ENCODE assay signal across 23 mouse cellular contexts in the genomic region with DNA sequence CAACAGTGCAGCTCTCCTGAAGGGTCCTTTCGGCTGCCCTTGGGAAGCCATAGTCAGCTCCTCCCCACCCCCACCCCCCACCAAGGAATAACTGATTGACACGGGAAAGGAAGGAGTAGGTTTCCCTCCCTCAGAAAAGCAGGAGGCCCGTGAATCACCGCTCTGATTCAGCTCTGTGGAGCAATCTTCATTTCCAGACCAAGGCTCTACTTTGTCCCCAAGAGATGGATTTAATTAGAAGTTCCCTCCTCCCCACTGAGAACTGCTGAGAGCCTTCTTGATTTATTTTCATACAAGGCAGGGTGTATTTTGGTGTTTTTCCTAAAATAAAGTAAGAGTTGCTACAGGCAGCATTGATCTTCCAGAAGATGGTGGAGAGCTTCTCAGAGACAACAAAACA.
A peak's percentile ranks its signal among the peaks of the same experiment; 100 is the strongest.
DNase-seq lines count a peak whose midpoint lies in the region; ATAC-seq and TF ChIP-seq lines count a peak whose summit lies in the region.
"Had no signal": no experiment of that assay in that cellular context is flagged by ENCODE, and none has a peak within 500 bp of the region (broad histone marks: within the 10 kb centered on the region; RNA-seq: fewer than 3 reads in every experiment).

No protein-coding gene starts in this region.

- no peak overlapping the region for H3K4me2 ChIP-seq in embryonic facial prominence, embryonic 15.5 days (replicated peaks)
- H3K4me2 ChIP-seq: hindbrain, embryonic 12.5 days; liver, embryonic 12.5 days; lung, embryonic 14.5 days; neural tube, embryonic 12.5 days; stomach, embryonic 15.5 days had no signal

- 0 out of 2 replicates have a peak overlapping the region, but pooled peaks have one; percentile 32 for H3K27ac ChIP-seq in gastrocnemius, adult 2 months
- peak overlapping the region; percentile 63 for H3K27ac ChIP-seq in embryonic facial prominence, embryonic 15.5 days (replicated peaks)
- H3K27ac ChIP-seq: hindbrain, embryonic 12.5 days; layer of hippocampus, adult 2 months; liver, embryonic 12.5 days; midbrain, embryonic 10.5 days; neural tube, embryonic 12.5 days; stomach, embryonic 15.5 days had no signal

- intact Hi-C loops in gastrocnemius, adult 2 months (cut with DNase I), result loop anchor here (5.0 kb wide), 1 partner anchor 290 kb away; a partner anchor contains a TSS

- no peak for TF ChIP-seq CTCF in gastrocnemius, adult 2 months (IDR thresholded peaks at IDR 0.05)

- no peaks in the 10 kb centered on the region for H3K9me3 ChIP-seq in embryonic facial prominence, embryonic 15.5 days (replicated peaks)
- H3K9me3 ChIP-seq: liver, embryonic 12.5 days; stomach, embryonic 15.5 days had no signal

- no peaks in the 10 kb centered on the region for H3K27me3 ChIP-seq in embryonic facial prominence, embryonic 15.5 days
- H3K27me3 ChIP-seq: hindbrain, embryonic 12.5 days; liver, embryonic 12.5 days; neural tube, embryonic 12.5 days; Patski; stomach, embryonic 15.5 days had no signal

- ATAC-seq in embryonic facial prominence, embryonic 15.5 days (ENCODE audit: insufficient number of reproducible peaks, low FRiP score, low TSS enrichment, low read depth), result no peak
- ATAC-seq: forebrain, embryonic 14.5 days; inflammation-experienced regulatory T-cells, adult 6 months; liver, embryonic 12.5 days; Patski had no signal

- H3K9ac ChIP-seq in embryonic facial prominence, embryonic 15.5 days, result no peak overlapping the region
- H3K9ac ChIP-seq: hindbrain, embryonic 12.5 days; liver, embryonic 12.5 days; lung, embryonic 14.5 days; neural tube, embryonic 12.5 days; stomach, embryonic 15.5 days had no signal

- 49% methylated on average over 4 of the region's 4 CpGs for WGBS in embryonic facial prominence, embryonic 15.5 days

- no peak for DNase-seq in gastrocnemius, adult 2 months
- DNase-seq in gastrocnemius, postnatal 10 days, result no peak
- DNase-seq in 3T3-L1 (ENCODE audit: low read depth, low spot score), result peak; percentile 78
- DNase-seq in adrenal gland, adult 8-10 months, result peak; percentile 62
- no peak for DNase-seq in c-Kit-positive CD71-positive TER-119-positive erythroid progenitor cells, embryonic 14.5 days (ENCODE audit: low spot score)
- DNase-seq in layer of hippocampus, postnatal 14 days (ENCODE audit: low spot score in 2 of 2), result no peak
- no peak for DNase-seq in T-cell, adult 2 months (ENCODE audit: low spot score)
- DNase-seq: cerebellum, adult 9-10 months; gastrocnemius, postnatal 25 days; kidney, adult 9 months; lung, embryonic 14.5 days; lung, postnatal 4 days; spleen, adult 18-20 months had no signal

- no peak overlapping the region for H3K4me3 ChIP-seq in gastrocnemius, adult 2 months
- H3K4me3 ChIP-seq in embryonic facial prominence, embryonic 15.5 days (replicated peaks), result no peak overlapping the region
- H3K4me3 ChIP-seq: hindbrain, embryonic 12.5 days; layer of hippocampus, adult 2 months; liver, embryonic 12.5 days; midbrain, embryonic 10.5 days; neural tube, embryonic 12.5 days; stomach, embryonic 15.5 days had no signal

- no peaks in the 10 kb centered on the region for H3K36me3 ChIP-seq in embryonic facial prominence, embryonic 15.5 days
- H3K36me3 ChIP-seq: hindbrain, embryonic 12.5 days; liver, embryonic 12.5 days; midbrain, embryonic 10.5 days; neural tube, embryonic 12.5 days; stomach, embryonic 15.5 days had no signal

- H3K4me1 ChIP-seq in embryonic facial prominence, embryonic 15.5 days, result peaks cover 17% of the 10 kb centered on the region
- H3K4me1 ChIP-seq: stomach, embryonic 15.5 days had no signal

Comparison
In these comparisons a context has a peak if more than half of its experiments do, and no peak if none do; other contexts are left out.
1. DNase-seq: peak in 3T3-L1 (single experiment) and adrenal gland, adult 8-10 months (single experiment); none in gastrocnemius, adult 2 months (single experiment), gastrocnemius, postnatal 10 days (single experiment), c-Kit-positive CD71-positive TER-119-positive erythroid progenitor cells, embryonic 14.5 days (single experiment), layer of hippocampus, postnatal 14 days (0 of 2) and T-cell, adult 2 months (single experiment).